Mouse (Mus musculus) MEL (cell line): ENCODE results near the gene Slco2a1. TPM values are rescaled to one million over a fixed set of nuclear protein-coding genes. Genes with fewer than 3 reads are reported as not detected.

ENCODE experiments used
- DNase-seq: peaks from one replicate; pipeline ENCODE4 v3.0.0; 2011; ENCODE audit warnings: low read depth, low spot score
- H3K27ac ChIP-seq: 2 replicates; pipeline ENCODE4 v1.5.1; 2012; ENCODE audit warnings: low read depth, mild to moderate bottlenecking, control low read depth, low read length, moderate library complexity; ENCODE audit not compliant: control insufficient read depth
- H3K27me3 ChIP-seq, 2 experiments: fragments of 150-350 bp in 1 of 2; sonication (generic) in 1 of 2; 2 replicates each; pipeline ENCODE4 v1.6.1; 2012; ENCODE audit warnings: low read length in 2 of 2, mild to moderate bottlenecking in 2 of 2, improper control_type of control experiment in 1 of 2, moderate library complexity in 1 of 2; ENCODE audit not compliant: insufficient read depth in 2 of 2, control insufficient read depth in 1 of 2
- H3K36me3 ChIP-seq, 2 experiments: 2 replicates each; pipeline ENCODE4 v1.6.1; 2012 to 2014; ENCODE audit warnings: low read length in 2 of 2, improper control_type of control experiment in 1 of 2, inconsistent platforms in 1 of 2, mild to moderate bottlenecking in 1 of 2; ENCODE audit not compliant: insufficient read depth in 2 of 2, control insufficient read depth in 1 of 2
- H3K4me1 ChIP-seq, 2 experiments: fragments of 150-350 bp in 1 of 2; sonication (generic) in 1 of 2; 2 replicates each; pipeline ENCODE4 v1.6.1; 2012; ENCODE audit warnings: low read length in 2 of 2, improper control_type of control experiment in 1 of 2, mild to moderate bottlenecking in 1 of 2; ENCODE audit not compliant: insufficient read depth in 2 of 2, control insufficient read depth in 1 of 2
- H3K4me3 ChIP-seq, 2 experiments: fragments of 150-350 bp in 1 of 2; sonication (generic) in 1 of 2; 2 replicates each; pipeline ENCODE4 v1.5.1; 2012; ENCODE audit warnings: low read depth in 2 of 2, low read length in 2 of 2, mild to moderate bottlenecking in 2 of 2, moderate library complexity in 2 of 2, control low read depth in 1 of 2, improper control_type of control experiment in 1 of 2; ENCODE audit not compliant: control insufficient read depth in 1 of 2, insufficient read depth in 1 of 2
- H3K79me2 ChIP-seq: 2 replicates; pipeline ENCODE4 v1.6.1; 2012; ENCODE audit warnings: mild to moderate bottlenecking, low read length, moderate library complexity; ENCODE audit not compliant: control insufficient read depth, poor library complexity, insufficient read depth
- H3K9ac ChIP-seq: 2 replicates; pipeline ENCODE4 v1.6.1; 2012; ENCODE audit warnings: low read depth, mild to moderate bottlenecking, control low read depth, low read length, moderate library complexity; ENCODE audit not compliant: control insufficient read depth, poor library complexity, severe bottlenecking
- H3K9me3 ChIP-seq: fragments of 150-350 bp; sonication (generic); replicated peaks from 2 replicates; pipeline ENCODE4 v1.6.1; 2012; ENCODE audit warnings: mild to moderate bottlenecking, low read length, improper control_type of control experiment, moderate library complexity; ENCODE audit not compliant: insufficient read depth
- CHD1 ChIP-seq: IDR thresholded peaks from 2 replicates; pipeline ENCODE4 v1.6.1; 2012; ENCODE audit warnings: low read depth, mild to moderate bottlenecking, inconsistent platforms, low read length, improper control_type of control experiment
- CHD2 ChIP-seq: IDR thresholded peaks from 2 replicates; pipeline ENCODE4 v1.6.1; 2011; ENCODE audit warnings: low read length, improper control_type of control experiment
- CTCF ChIP-seq, 3 experiments: IDR thresholded peaks in 2 of 3; conservative IDR thresholded peaks in 1 of 3; 2 replicates each; pipeline ENCODE4 v1.5.1; 2011 to 2012; ENCODE audit warnings: low read length in 3 of 3, low read depth in 2 of 3, mild to moderate bottlenecking in 2 of 3, improper control_type of control experiment in 1 of 3, inconsistent platforms in 1 of 3, mixed read lengths in 1 of 3, moderate library complexity in 1 of 3; ENCODE audit not compliant: control insufficient read depth in 1 of 3, insufficient read depth in 1 of 3, poor library complexity in 1 of 3, severe bottlenecking in 1 of 3
- E2F4 ChIP-seq: IDR thresholded peaks from 2 replicates; pipeline ENCODE4 v1.6.1; 2011; ENCODE audit warnings: low read depth, low read length, improper control_type of control experiment, borderline replicate concordance
- ELF1 ChIP-seq: IDR thresholded peaks from 2 replicates; pipeline ENCODE4 v1.6.1; 2014; ENCODE audit warnings: low read depth, mild to moderate bottlenecking, inconsistent platforms, low read length, improper control_type of control experiment, moderate library complexity
- EP300 ChIP-seq, 2 experiments: IDR thresholded peaks; 2 replicates each; pipeline ENCODE4 v1.6.1; 2011; ENCODE audit warnings: improper control_type of control experiment in 2 of 2, low read length in 2 of 2, low read depth in 1 of 2, mild to moderate bottlenecking in 1 of 2
- GABPA ChIP-seq: IDR thresholded peaks from 2 replicates; pipeline ENCODE4 v1.6.1; 2012; ENCODE audit warnings: low read depth, mild to moderate bottlenecking, inconsistent platforms, low read length, improper control_type of control experiment, moderate library complexity
- GATA1 ChIP-seq: IDR thresholded peaks from 2 replicates; pipeline ENCODE4 v1.6.1; 2011; ENCODE audit warnings: low read depth, low read length, improper control_type of control experiment
- KAT2A ChIP-seq: conservative IDR thresholded peaks from 2 replicates; pipeline ENCODE4 v1.6.1; 2012; ENCODE audit warnings: low read depth, low read length, improper control_type of control experiment, inconsistent platforms
- MAFK ChIP-seq: IDR thresholded peaks from 2 replicates; pipeline ENCODE4 v1.6.1; 2011; ENCODE audit warnings: low read depth, mild to moderate bottlenecking, low read length, improper control_type of control experiment, borderline replicate concordance
- MAZ ChIP-seq: IDR thresholded peaks from 2 replicates; pipeline ENCODE4 v1.6.1; 2012; ENCODE audit warnings: low read depth, mild to moderate bottlenecking, inconsistent platforms, low read length, improper control_type of control experiment
- MXI1 ChIP-seq: IDR thresholded peaks from 2 replicates; pipeline ENCODE4 v1.6.1; 2011; ENCODE audit warnings: mild to moderate bottlenecking, low read depth, low read length, improper control_type of control experiment
- MYB ChIP-seq: IDR thresholded peaks from 2 replicates; pipeline ENCODE4 v1.6.1; 2011; ENCODE audit warnings: mild to moderate bottlenecking, low read depth, low read length, improper control_type of control experiment
- MYC ChIP-seq: IDR thresholded peaks from 2 replicates; pipeline ENCODE4 v1.6.1; 2011; ENCODE audit warnings: low read depth, mild to moderate bottlenecking, low read length, improper control_type of control experiment, moderate library complexity
- NELFE ChIP-seq: IDR thresholded peaks from 2 replicates; pipeline ENCODE4 v1.6.1; 2011; ENCODE audit warnings: low read depth, low read length, improper control_type of control experiment
- POLR2A ChIP-seq, 2 experiments: IDR thresholded peaks; 2 replicates each; pipeline ENCODE4 v1.6.1; 2011 to 2012; ENCODE audit warnings: low read length in 2 of 2, mild to moderate bottlenecking in 2 of 2, control low read depth in 1 of 2, improper control_type of control experiment in 1 of 2, low read depth in 1 of 2, moderate library complexity in 1 of 2; ENCODE audit not compliant: control insufficient read depth in 1 of 2, insufficient read depth in 1 of 2, poor library complexity in 1 of 2
- POLR2AphosphoS2 ChIP-seq: IDR thresholded peaks from 2 replicates; pipeline ENCODE4 v1.6.1; 2011; ENCODE audit warnings: low read length, improper control_type of control experiment
- POLR2AphosphoS5 ChIP-seq: IDR thresholded peaks from 2 replicates; pipeline ENCODE4 v1.6.1; 2012; ENCODE audit warnings: low read depth, borderline replicate concordance, mild to moderate bottlenecking, inconsistent platforms, low read length, moderate library complexity, mixed read lengths
- RCOR1 ChIP-seq: IDR thresholded peaks from 2 replicates; pipeline ENCODE4 v1.6.1; 2012; ENCODE audit warnings: low read depth, mild to moderate bottlenecking, inconsistent platforms, low read length, improper control_type of control experiment
- SMC3 ChIP-seq: IDR thresholded peaks from 2 replicates; pipeline ENCODE4 v1.6.1; 2011; ENCODE audit warnings: low read depth, low read length, improper control_type of control experiment
- TAL1 ChIP-seq: IDR thresholded peaks from 2 replicates; pipeline ENCODE4 v1.6.1; 2012; ENCODE audit warnings: mild to moderate bottlenecking, inconsistent platforms, low read length, moderate library complexity, mixed read lengths
- UBTF ChIP-seq: IDR thresholded peaks from 2 replicates; pipeline ENCODE4 v1.6.1; 2012; ENCODE audit warnings: low read depth, mild to moderate bottlenecking, inconsistent platforms, low read length, improper control_type of control experiment, moderate library complexity, borderline replicate concordance; ENCODE audit not compliant: insufficient read depth
- USF1 ChIP-seq: IDR thresholded peaks from 2 replicates; pipeline ENCODE4 v1.6.1; 2014; ENCODE audit warnings: low read depth, mild to moderate bottlenecking, inconsistent platforms, low read length, improper control_type of control experiment, moderate library complexity
- USF2 ChIP-seq, 2 experiments: IDR thresholded peaks; 2 replicates each; pipeline ENCODE4 v1.6.1; 2011 to 2012; ENCODE audit warnings: improper control_type of control experiment in 2 of 2, low read length in 2 of 2, borderline replicate concordance in 1 of 2, inconsistent platforms in 1 of 2, low read depth in 1 of 2, mild to moderate bottlenecking in 1 of 2; ENCODE audit not compliant: insufficient read depth in 1 of 2
- ZC3H11A ChIP-seq: IDR thresholded peaks from 2 replicates; pipeline ENCODE4 v1.6.1; 2012; ENCODE audit warnings: low read depth, mild to moderate bottlenecking, inconsistent platforms, low read length, improper control_type of control experiment
- ZMIZ1 ChIP-seq: IDR thresholded peaks from 2 replicates; pipeline ENCODE4 v1.6.1; 2012; ENCODE audit warnings: low read depth, mild to moderate bottlenecking, inconsistent platforms, low read length, improper control_type of control experiment, moderate library complexity
- ZNF384 ChIP-seq: IDR thresholded peaks from 2 replicates; pipeline ENCODE4 v1.6.1; 2012; ENCODE audit warnings: low read depth, mild to moderate bottlenecking, inconsistent platforms, low read length, improper control_type of control experiment
- polyA plus RNA-seq, 2 experiments: library from polyadenylated mRNA; stranded (reverse) in 1 of 2; unstranded in 1 of 2; fragments of >175 nt in 1 of 2; fragments of >200 nt in 1 of 2; gene quantifications; 2 replicates each; pipeline versions ENCODE4 v1.2.1 to v1.2.4; 2012; ENCODE audit warnings: low replicate concordance in 2 of 2, low read depth in 1 of 2; ENCODE audit not compliant: insufficient read length in 2 of 2, insufficient read depth in 1 of 2, missing spikeins in 1 of 2
- total RNA-seq: library from RNA; depleted of rRNA; stranded (reverse); fragments of 300-350 nt; gene quantifications from 2 replicates; pipeline ENCODE4 v1.2.3, GENCODE M21; 2012

The Slco2a1 gene
- total and polyA plus RNA-seq, 3 experiments: 0.01 TPM; not detected in 2

- H3K27me3 ChIP-seq: no peaks in the 10 kb centered on the region
- H3K9me3 ChIP-seq: no peaks in the 10 kb centered on the region
- no peaks in the 10 kb centered on the region for H3K4me1 ChIP-seq
- H3K9ac ChIP-seq: no peak overlapping the region
- no peaks in the 10 kb centered on the region for H3K36me3 ChIP-seq
- H3K4me3 ChIP-seq: no peak overlapping the region
- no peaks in the 10 kb centered on the region for H3K79me2 ChIP-seq
- no peak for DNase-seq
- no peak for TF ChIP-seq GABPA
- no peak for TF ChIP-seq RCOR1
- TF ChIP-seq POLR2A (IDR thresholded peaks at IDR 0.05; ENCODE audit: control insufficient read depth in 1 of 2, insufficient read depth in 1 of 2, low read depth in 1 of 2, low read length in 2 of 2, poor library complexity in 1 of 2): no peak
- TF ChIP-seq E2F4: no peak
- no peak for TF ChIP-seq ZC3H11A
- no peak for TF ChIP-seq POLR2AphosphoS5
- no peak for TF ChIP-seq CTCF (IDR thresholded peaks at IDR 0.05 in 2 of 3, conservative IDR thresholded peaks at IDR 0.05 in 1 of 3; ENCODE audit: control insufficient read depth in 1 of 3, insufficient read depth in 1 of 3, low read depth in 2 of 3, low read length in 3 of 3, poor library complexity in 1 of 3, severe bottlenecking in 1 of 3)
- no peak for TF ChIP-seq MAZ
- TF ChIP-seq USF2 (IDR thresholded peaks at IDR 0.05; ENCODE audit: borderline replicate concordance in 1 of 2, insufficient read depth in 1 of 2, low read depth in 1 of 2, low read length in 2 of 2): no peak
- no peak overlapping the region for H3K27ac ChIP-seq
Measured at GRCm38 (mm10) chr9:102944891-102945290, 43.6 kb upstream of the Slco2a1 start.

DNA sequence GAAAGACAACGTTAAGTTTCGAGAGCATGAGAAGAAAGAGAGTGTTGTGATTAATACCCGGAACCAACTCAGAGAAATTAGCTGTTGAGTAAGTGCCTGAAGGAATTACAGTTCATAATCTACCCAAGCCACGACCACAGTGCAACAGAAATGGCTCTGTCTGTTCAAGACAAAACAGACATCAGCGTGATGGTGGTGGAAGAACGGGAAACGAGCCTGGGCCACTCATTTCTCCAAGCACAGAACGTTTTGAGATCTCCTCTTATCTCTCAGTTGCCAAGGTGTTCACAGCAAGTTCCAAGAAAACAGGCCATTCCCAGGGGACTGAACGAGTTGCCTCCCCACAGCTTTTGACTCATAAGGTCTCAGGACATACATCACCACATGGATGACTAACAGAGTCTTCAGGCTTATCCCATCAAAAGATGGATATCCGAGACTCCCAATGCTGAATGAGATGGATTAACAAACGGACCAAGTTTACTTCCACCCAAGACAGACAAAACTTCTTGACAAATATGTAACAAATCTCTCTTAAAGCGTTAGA lies 42.0 kb upstream of the Slco2a1 start:
- no peak for DNase-seq
- H3K4me3 ChIP-seq: no peak overlapping the region
- H3K9me3 ChIP-seq: no peaks in the 10 kb centered on the region
- no peak overlapping the region for H3K9ac ChIP-seq
- H3K27ac ChIP-seq: no peak overlapping the region
- no peak for TF ChIP-seq SMC3
- TF ChIP-seq KAT2A: no peak
- TF ChIP-seq MXI1: no peak
- TF ChIP-seq ELF1: no peak
- no peak for TF ChIP-seq TAL1
- TF ChIP-seq NELFE: no peak
- H3K36me3 ChIP-seq: no peaks in the 10 kb centered on the region
- no peaks in the 10 kb centered on the region for H3K27me3 ChIP-seq
- no peaks in the 10 kb centered on the region for H3K4me1 ChIP-seq
- no peaks in the 10 kb centered on the region for H3K79me2 ChIP-seq

DNA sequence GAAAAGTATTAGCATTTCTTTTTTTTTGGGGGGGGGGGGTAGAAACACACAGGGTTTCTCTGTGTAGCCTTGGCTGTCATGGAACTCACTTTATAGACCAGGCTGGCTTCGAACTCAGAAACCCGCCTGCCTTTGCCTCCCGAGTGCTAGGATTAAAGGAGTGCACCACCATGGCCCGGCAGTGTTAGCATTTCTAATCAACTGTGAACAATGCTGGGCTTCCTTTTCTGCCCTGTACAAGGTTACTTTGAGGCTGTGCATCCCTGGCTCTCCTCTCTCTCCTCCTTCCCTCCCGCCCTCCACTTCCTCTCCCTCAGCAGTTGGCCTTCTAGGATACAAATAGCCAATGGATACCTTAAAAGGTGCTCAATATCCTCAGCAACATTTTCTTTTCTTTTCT lies 39.8 kb upstream of the Slco2a1 start:
- Histone ChIP-seq H3K4me1 (no peaks in the 10 kb centered on the region), H3K79me2 (no peaks in the 10 kb centered on the region)
- DNase-seq: no peak
- TF ChIP-seq MYC (no peak), CHD1 (no peak), USF1 (no peak), MYB (no peak), CTCF (IDR thresholded peaks at IDR 0.05 in 2 of 3, conservative IDR thresholded peaks at IDR 0.05 in 1 of 3; ENCODE audit: control insufficient read depth in 1 of 3, insufficient read depth in 1 of 3, low read depth in 2 of 3, low read length in 3 of 3, poor library complexity in 1 of 3, severe bottlenecking in 1 of 3) (no peak), USF2 (IDR thresholded peaks at IDR 0.05; ENCODE audit: borderline replicate concordance in 1 of 2, insufficient read depth in 1 of 2, low read depth in 1 of 2, low read length in 2 of 2) (no peak), MXI1 (no peak), CHD2 (no peak), GATA1 (no peak), NELFE (no peak), MAFK (no peak), POLR2AphosphoS2 (no peak), ZNF384 (no peak), EP300 (IDR thresholded peaks at IDR 0.05; ENCODE audit: low read depth in 1 of 2, low read length in 2 of 2) (no peak), KAT2A (no peak), UBTF (no peak), ZMIZ1 (no peak)

More for the DNA sequence above, 39.8 kb upstream of the Slco2a1 start:
- no peak overlapping the region for H3K9ac ChIP-seq
- no peak overlapping the region for H3K27ac ChIP-seq
- H3K27me3 ChIP-seq: no peaks in the 10 kb centered on the region
- no peak overlapping the region for H3K4me3 ChIP-seq
- no peaks in the 10 kb centered on the region for H3K36me3 ChIP-seq
- H3K9me3 ChIP-seq: no peaks in the 10 kb centered on the region
